Mouse (Mus musculus) small intestine, adult 2 months (tissue): Measurements from ENCODE around the gene Olfr353.

Source experiments
- CTCF ChIP-seq: fragments of 200-500 bp; IDR thresholded peaks from 2 replicates; pipeline ENCODE4 v1.5.1; 2012; ENCODE audit warnings: low read depth, mild to moderate bottlenecking, control low read depth, inconsistent platforms, low read length, moderate library complexity, mixed read lengths; ENCODE audit not compliant: insufficient replicate concordance, insufficient read length; ENCODE audit errors: extremely low read depth
- POLR2A ChIP-seq: fragments of 200-500 bp; IDR thresholded peaks from 2 replicates; pipeline ENCODE4 v1.6.1; 2012; ENCODE audit warnings: low read depth, mild to moderate bottlenecking, control low read depth, inconsistent platforms, low read length, moderate library complexity

GRCm38 (mm10) chr2:36862560-36862959 lies 30.2 kb downstream of the Olfr353 start, which contains the start of gene Olfr351:
- no peak for TF ChIP-seq CTCF
- TF ChIP-seq POLR2A = no peak
